Mouse (Mus musculus): ENCODE measurements around the gene Gm3269. TPM values are rescaled to one million over a fixed set of nuclear protein-coding genes. Genes with fewer than 3 reads are reported as not detected.
"Not testable (repeated sequence)": the region's sequence is repeated elsewhere in the genome, so short reads cannot be mapped to it uniquely, and the experiment has no call there.

Gene Gm3269
- not detected in 2 replicates for polyA plus RNA-seq (2012; rRNA removed)

DNA sequence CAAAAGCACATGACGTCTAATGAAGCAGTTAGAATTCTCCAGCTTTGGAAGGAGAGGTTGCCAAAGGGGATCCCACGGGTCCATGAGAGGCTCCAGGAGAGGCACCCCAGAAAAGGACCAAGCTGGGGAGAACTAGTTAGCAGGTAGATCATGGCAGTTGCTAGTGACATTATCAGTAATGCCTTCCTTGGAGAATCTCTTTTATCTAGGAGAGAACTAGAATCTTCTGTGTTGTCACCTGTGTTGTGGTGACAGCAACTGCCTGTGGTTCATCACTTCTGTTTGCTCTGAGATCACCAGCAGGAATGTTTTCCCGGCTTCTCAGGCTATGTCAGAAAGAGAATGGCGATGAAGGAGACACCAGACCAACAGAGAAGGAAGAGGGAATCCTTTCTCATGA, at the start of gene Gm3269:
Gm3269 (plus strand) TSS at position 301 of the 400 bp plus-strand sequence.
- DNase-seq (ENCODE audit: low read depth) = not testable (repeated sequence)

GRCm38 (mm10) chr14:4806421-4806820, 31.5 kb upstream of the Gm3269 start:
- DNase-seq (ENCODE audit: low read depth) = not testable (repeated sequence)

DNA sequence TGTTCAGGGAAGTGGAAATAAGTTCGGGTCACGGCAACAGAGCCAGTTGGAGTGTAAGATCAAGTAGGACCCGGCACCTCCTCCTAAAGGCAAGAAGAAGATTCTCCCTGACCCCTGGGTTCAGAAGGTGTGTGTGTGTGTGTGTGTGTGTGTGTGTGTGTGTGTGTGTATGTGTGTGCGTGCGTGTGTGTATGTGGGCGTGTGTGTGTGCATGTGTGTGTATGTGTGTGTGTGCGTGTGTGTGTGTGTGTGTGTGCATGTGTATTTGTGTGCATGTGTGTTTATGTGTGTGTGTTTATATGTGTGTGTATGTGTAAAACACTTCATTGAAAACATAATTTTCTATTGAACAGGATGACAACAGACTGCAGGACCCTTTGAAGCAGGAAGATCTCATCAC, 16.0 kb upstream of the Gm3269 start:
- DNase-seq (ENCODE audit: low read depth) = not testable (repeated sequence)

- not testable (repeated sequence) for DNase-seq (ENCODE audit: low read depth)
Observed at GRCm38 (mm10) chr14:4855299-4855980, 17.5 kb downstream of the Gm3269 start, which contains the start of gene Gm3264. Gm3264 (plus strand) TSS chr14:4855576.

DNA sequence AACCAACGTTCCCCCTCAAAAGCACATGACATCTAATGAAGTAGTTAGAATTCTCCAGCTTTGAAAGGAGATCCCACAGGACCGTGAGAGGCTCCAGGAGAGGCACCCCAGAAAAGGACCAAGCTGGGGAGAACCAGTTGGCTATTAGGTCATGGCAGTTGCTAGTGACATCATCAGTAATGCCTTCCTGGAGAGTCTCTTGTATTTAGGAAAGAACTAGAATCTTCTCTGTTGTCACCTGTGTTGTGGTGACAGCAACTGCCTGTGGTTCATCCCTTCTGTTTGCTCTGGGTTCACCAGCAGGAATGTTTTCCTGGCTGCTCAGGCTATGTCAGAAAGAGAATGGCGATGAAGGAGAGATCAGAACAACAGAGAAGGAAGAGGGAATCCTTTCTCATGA, 54.2 kb downstream of the Gm3269 start, which contains the start of gene Gm3278:
Gm3278 (plus strand) TSS at position 301 of the 400 bp plus-strand sequence.
- DNase-seq (ENCODE audit: low read depth) = not testable (repeated sequence)

Other genes with a start within 250 kb of the Gm3269 start
- not detected in 2 replicates for gene Gm8159, start 205.8 kb upstream of the Gm3269 start, polyA plus RNA-seq (2012; rRNA removed)
- not detected in 2 replicates for gene Gm3239, start 173.9 kb upstream of the Gm3269 start, polyA plus RNA-seq (2012; rRNA removed)
- 0.14 TPM in 1 of 2 replicates, not detected in the other for gene Gm7876, start 128.9 kb upstream of the Gm3269 start, polyA plus RNA-seq (2012; rRNA removed)
- 0.30 and 0.43 TPM in 2 replicates for gene Gm3252, start 111.3 kb upstream of the Gm3269 start, polyA plus RNA-seq (2012; rRNA removed)
- not detected in 2 replicates for gene Gm9602, start 61.8 kb upstream of the Gm3269 start, polyA plus RNA-seq (2012; rRNA removed)
- 0.74 TPM in 1 of 2 replicates, not detected in the other for gene Gm3264, start 17.5 kb downstream of the Gm3269 start, polyA plus RNA-seq (2012; rRNA removed)
- gene Gm3278, start 54.3 kb downstream of the Gm3269 start, polyA plus RNA-seq (2012; rRNA removed) = 0.07 TPM in 1 of 2 replicates, not detected in the other
- gene Gm8297, start 145.8 kb downstream of the Gm3269 start, polyA plus RNA-seq (2012; rRNA removed) = not detected in 2 replicates
- gene Gm3298, start 177.8 kb downstream of the Gm3269 start, polyA plus RNA-seq (2012; rRNA removed) = not detected in 2 replicates
- not detected in 2 replicates for gene 4930555G01Rik, start 212.5 kb downstream of the Gm3269 start, polyA plus RNA-seq (2012; rRNA removed)
- gene Gm8281, start 232.9 kb downstream of the Gm3269 start, polyA plus RNA-seq (2012; rRNA removed) = 0.14 and 0.54 TPM in 2 replicates